ENCODE assay signal across 7 mouse cellular contexts in the genomic region with DNA sequence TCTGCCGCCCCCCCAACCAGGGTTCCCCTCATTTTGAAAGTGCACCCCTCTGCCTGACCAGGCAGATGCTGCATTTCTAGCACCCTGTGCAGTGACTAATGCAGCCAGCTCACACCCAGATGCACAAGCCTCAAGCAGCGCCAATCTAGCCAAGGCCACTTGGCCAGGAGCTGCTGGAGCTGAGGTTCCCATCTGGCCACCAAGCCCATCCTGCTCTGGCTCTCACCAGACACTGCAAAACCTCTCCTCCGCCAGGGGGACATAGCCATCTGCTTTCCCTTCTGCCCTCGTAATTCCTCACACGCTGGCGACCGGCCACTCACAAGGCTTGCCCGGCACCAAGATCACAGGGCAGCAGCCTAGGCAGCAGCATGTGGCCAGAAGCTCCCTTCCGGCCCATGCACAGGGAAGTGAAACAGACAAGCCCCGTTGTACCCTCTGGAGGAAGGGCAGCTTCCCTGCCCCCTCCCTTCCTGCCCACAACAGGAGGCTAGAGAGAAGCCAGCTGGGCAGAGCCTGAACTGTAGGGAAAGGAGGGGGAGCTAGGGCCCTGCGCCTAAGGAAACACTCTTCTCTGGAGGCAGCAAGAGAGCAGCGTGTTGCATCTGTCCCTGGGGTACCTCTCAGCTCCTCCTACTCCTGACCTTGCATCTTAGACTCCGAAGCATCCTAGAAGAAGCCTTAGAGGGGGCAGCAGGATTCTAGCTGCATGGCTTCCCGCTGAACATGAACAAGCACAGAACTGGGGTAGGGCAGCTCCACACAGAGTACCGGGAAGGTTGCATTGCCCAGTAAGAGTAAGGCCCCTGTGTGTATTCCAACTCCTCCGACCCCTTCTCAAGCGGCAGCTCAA.
DNase-seq lines count a peak whose midpoint lies in the region; ATAC-seq lines count a peak whose summit lies in the region.

No protein-coding gene starts in this region.

- peaks cover 31% of the 10 kb centered on the region for H3K4me1 ChIP-seq in forebrain, embryonic 13.5 days
- H3K4me1 ChIP-seq in heart, embryonic 16.5 days (ENCODE audit: control insufficient read depth, insufficient read depth, low read length) = peaks cover 17% of the 10 kb centered on the region
- H3K4me1 ChIP-seq in liver, embryonic 12.5 days = peaks cover 14% of the 10 kb centered on the region

- H3K9ac ChIP-seq in forebrain, embryonic 13.5 days = peak overlapping the region; percentile 28; the same call in 1 of the 2 replicates
- H3K9ac ChIP-seq in heart, embryonic 16.5 days (ENCODE audit: low read length) = peak overlapping the region; percentile 41; the same call in 1 of the 2 replicates
- no peak overlapping the region for H3K9ac ChIP-seq in liver, embryonic 12.5 days

- H3K9me3 ChIP-seq in forebrain, embryonic 13.5 days (replicated peaks) = no peaks in the 10 kb centered on the region
- H3K9me3 ChIP-seq in heart, embryonic 16.5 days (replicated peaks; ENCODE audit: control insufficient read depth, low read length) = no peaks in the 10 kb centered on the region
- no peaks in the 10 kb centered on the region for H3K9me3 ChIP-seq in liver, embryonic 12.5 days (replicated peaks)

- 0 out of 2 replicates have a peak, but pooled peaks cover 5% of the 10 kb centered on the region for H3K27me3 ChIP-seq in forebrain, embryonic 13.5 days
- H3K27me3 ChIP-seq in heart, embryonic 16.5 days (ENCODE audit: control insufficient read depth, insufficient read depth, low read length) = peaks cover 4% of the 10 kb centered on the region; the same call in 1 of the 2 replicates
- H3K27me3 ChIP-seq in liver, embryonic 12.5 days (replicated peaks) = peaks cover 46% of the 10 kb centered on the region
- no peaks in the 10 kb centered on the region for H3K27me3 ChIP-seq in splenic B cell, adult 2 months (ENCODE audit: control insufficient read depth, insufficient read depth, low read length, poor library complexity, severe bottlenecking)

- DNase-seq in kidney, postnatal 25 days = peak; percentile 83 to 88
- DNase-seq in splenic B cell, adult 2 months (ENCODE audit: low read depth, low spot score) = peak; percentile 60

- peak overlapping the region; percentile 52 for H3K27ac ChIP-seq in forebrain, embryonic 13.5 days
- H3K27ac ChIP-seq in heart, embryonic 16.5 days (ENCODE audit: low read length) = no peak overlapping the region
- no peak overlapping the region; the same call in 1 of the 2 replicates for H3K27ac ChIP-seq in liver, embryonic 12.5 days

- no peaks in the 10 kb centered on the region for H3K36me3 ChIP-seq in forebrain, embryonic 13.5 days (ENCODE audit: poor library complexity, severe bottlenecking)
- no peaks in the 10 kb centered on the region for H3K36me3 ChIP-seq in heart, embryonic 16.5 days (ENCODE audit: control insufficient read depth, insufficient read depth)
- no peaks in the 10 kb centered on the region for H3K36me3 ChIP-seq in liver, embryonic 12.5 days
- H3K36me3 ChIP-seq in splenic B cell, adult 2 months (ENCODE audit: control insufficient read depth, insufficient read depth, low read length, poor library complexity, severe bottlenecking) = no peaks in the 10 kb centered on the region

- peak overlapping the region; percentile 40 for H3K4me2 ChIP-seq in forebrain, embryonic 13.5 days
- peak overlapping the region; percentile 66 for H3K4me2 ChIP-seq in heart, embryonic 16.5 days (ENCODE audit: low read depth, low read length)
- peak overlapping the region; percentile 39 for H3K4me2 ChIP-seq in liver, embryonic 12.5 days

- 15% methylated on average over 17 of the region's 17 CpGs for WGBS in forebrain, embryonic 13.5 days
- whole genome bisulfite sequencing in heart, embryonic 16.5 days = 13% methylated on average over 17 of the region's 17 CpGs
- 14% methylated on average over 17 of the region's 17 CpGs for WGBS in liver, embryonic 12.5 days (ENCODE audit: insufficient replicate concordance)

- H3K4me3 ChIP-seq in forebrain, embryonic 13.5 days = 0 out of 2 replicates have a peak overlapping the region, but pooled peaks have one; percentile 1
- peak overlapping the region; percentile 40 for H3K4me3 ChIP-seq in heart, embryonic 16.5 days (ENCODE audit: low read length)
- no peak overlapping the region for H3K4me3 ChIP-seq in liver, embryonic 12.5 days

- ATAC-seq in cerebellum, adult (ENCODE audit: insufficient number of reproducible peaks, low FRiP score, low TSS enrichment) = peak; percentile 84
- peak; percentile 89 for ATAC-seq in forebrain, embryonic 13.5 days
- ATAC-seq in heart, embryonic 16.5 days (replicated peaks; ENCODE audit: extremely low read depth, insufficient read depth, low FRiP score) = peak; percentile 81
- peak; percentile 48 for ATAC-seq in liver, embryonic 12.5 days
- peak; percentile 90 for ATAC-seq in monocyte, adult 5-6 weeks (replicated peaks; ENCODE audit: insufficient number of reproducible peaks, low FRiP score, low TSS enrichment, poor library complexity, severe bottlenecking)
